Mouse (Mus musculus) testis, adult 2 months (tissue): ENCODE data around the gene Akr1b7.

Source experiments
- CTCF ChIP-seq: fragments of 200-500 bp; IDR thresholded peaks from 2 replicates; pipeline ENCODE4 v1.5.1; 2012; ENCODE audit warnings: low read depth, mild to moderate bottlenecking, inconsistent platforms, low read length, moderate library complexity; ENCODE audit not compliant: control insufficient read depth, insufficient read depth, insufficient replicate concordance
- POLR2A ChIP-seq: fragments of 200-500 bp; IDR thresholded peaks from 2 replicates; pipeline ENCODE4 v1.6.1; 2012; ENCODE audit warnings: low read depth, mild to moderate bottlenecking, inconsistent platforms, low read length, moderate library complexity; ENCODE audit not compliant: control insufficient read depth

DNA sequence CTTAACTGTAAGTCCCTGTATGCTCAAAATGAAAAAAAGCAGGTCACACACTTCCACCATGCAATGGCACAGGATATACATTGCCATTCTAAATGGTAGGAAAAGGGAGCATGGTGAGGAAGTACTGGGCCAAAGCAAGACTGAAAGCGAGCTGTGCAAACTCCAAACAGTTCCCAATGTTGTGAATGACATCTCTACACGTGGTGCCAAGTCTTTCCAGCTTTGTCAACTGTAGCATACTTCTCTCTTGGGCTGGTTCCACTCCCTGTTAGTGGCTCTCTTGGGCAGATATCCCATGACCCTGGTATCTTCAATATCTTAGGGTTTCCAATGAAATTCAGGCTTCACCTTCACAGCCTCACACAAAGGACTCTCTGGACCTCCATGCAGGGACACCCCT, 26.9 kb downstream of the Akr1b7 start:
- TF ChIP-seq POLR2A: no peak
- TF ChIP-seq CTCF: no peak
